Mouse (Mus musculus): Measurements from ENCODE around the gene Tmem52b.
"Not testable (repeated sequence)": the region's sequence is repeated elsewhere in the genome, so short reads cannot be mapped to it uniquely, and the experiment has no call there.

The Tmem52b gene

GRCm38 (mm10) chr6:129512367-129512766 lies at the start of gene Tmem52b:
TSS of gene Tmem52b (plus strand) at chr6:129512555.
- no peak for DNase-seq (ENCODE audit: low read depth, low spot score)

- no peak for DNase-seq (ENCODE audit: low read depth, low spot score)
These were observed 41.0 kb upstream of the Tmem52b start for GRCm38 (mm10) chr6:129471386-129471785.

GRCm38 (mm10) chr6:129472627-129473026 lies 39.7 kb upstream of the Tmem52b start:
- DNase-seq (ENCODE audit: low read depth, low spot score) = no peak

- no peak for DNase-seq (ENCODE audit: low read depth, low spot score)
These were observed 35.8 kb upstream of the Tmem52b start for GRCm38 (mm10) chr6:129476404-129477126.

GRCm38 (mm10) chr6:129480089-129480958 lies 32.0 kb upstream of the Tmem52b start:
- peak; percentile 47 for DNase-seq (ENCODE audit: low read depth, low spot score)

GRCm38 (mm10) chr6:129494924-129495323 lies 17.4 kb upstream of the Tmem52b start:
- DNase-seq (ENCODE audit: low read depth, low spot score) = no peak

- DNase-seq (ENCODE audit: low read depth, low spot score) = no peak
These were observed 14.8 kb upstream of the Tmem52b start for GRCm38 (mm10) chr6:129497345-129498218.

- DNase-seq (ENCODE audit: low read depth, low spot score) = not testable (repeated sequence)
These were observed 12.8 kb upstream of the Tmem52b start for GRCm38 (mm10) chr6:129499516-129499915.

- DNase-seq (ENCODE audit: low read depth, low spot score) = no peak
These were observed 8.9 kb upstream of the Tmem52b start for GRCm38 (mm10) chr6:129503471-129503870.

- no peak for DNase-seq (ENCODE audit: low read depth, low spot score)
These were observed 5.3 kb upstream of the Tmem52b start, which contains the start of gene Olr1 for GRCm38 (mm10) chr6:129507024-129507423. TSS of gene Olr1 (minus strand) at chr6:129507165.

GRCm38 (mm10) chr6:129510120-129510911 lies 2.0 kb upstream of the Tmem52b start:
- no peak for DNase-seq (ENCODE audit: low read depth, low spot score)

GRCm38 (mm10) chr6:129512868-129513267 lies 513 bp downstream of the Tmem52b start:
- DNase-seq (ENCODE audit: low read depth, low spot score) = no peak

- no peak for DNase-seq (ENCODE audit: low read depth, low spot score)
These were observed 1.1 kb downstream of the Tmem52b start for GRCm38 (mm10) chr6:129513409-129513808.

GRCm38 (mm10) chr6:129514376-129514775 lies 2.0 kb downstream of the Tmem52b start:
- DNase-seq (ENCODE audit: low read depth, low spot score) = no peak

GRCm38 (mm10) chr6:129515068-129515467 lies 2.7 kb downstream of the Tmem52b start:
- no peak for DNase-seq (ENCODE audit: low read depth, low spot score)

GRCm38 (mm10) chr6:129516388-129516787 lies 4.0 kb downstream of the Tmem52b start:
- DNase-seq (ENCODE audit: low read depth, low spot score) = no peak

- peak; percentile 6 for DNase-seq (ENCODE audit: low read depth, low spot score)
These were observed 5.5 kb downstream of the Tmem52b start for GRCm38 (mm10) chr6:129517752-129518408.

GRCm38 (mm10) chr6:129526069-129526468 lies 13.7 kb downstream of the Tmem52b start:
- DNase-seq (ENCODE audit: low read depth, low spot score) = no peak

GRCm38 (mm10) chr6:129527416-129527815 lies 15.1 kb downstream of the Tmem52b start:
- DNase-seq (ENCODE audit: low read depth, low spot score) = no peak

GRCm38 (mm10) chr6:129529605-129530004 lies 17.2 kb downstream of the Tmem52b start:
- DNase-seq (ENCODE audit: low read depth, low spot score) = no peak
